Mouse (Mus musculus) frontal cortex, postnatal 36 days (tissue): ENCODE measurements around the gene Srgap1.
"Not testable (repeated sequence)": the region's sequence is repeated elsewhere in the genome, so short reads cannot be mapped to it uniquely, and the experiment has no call there.

Experiments used
- DNase-seq, 2 experiments: peaks; one replicate each; pipeline ENCODE4 v3.0.0; 2022; ENCODE audit warnings: low spot score in 2 of 2

Srgap1 gene

DNA sequence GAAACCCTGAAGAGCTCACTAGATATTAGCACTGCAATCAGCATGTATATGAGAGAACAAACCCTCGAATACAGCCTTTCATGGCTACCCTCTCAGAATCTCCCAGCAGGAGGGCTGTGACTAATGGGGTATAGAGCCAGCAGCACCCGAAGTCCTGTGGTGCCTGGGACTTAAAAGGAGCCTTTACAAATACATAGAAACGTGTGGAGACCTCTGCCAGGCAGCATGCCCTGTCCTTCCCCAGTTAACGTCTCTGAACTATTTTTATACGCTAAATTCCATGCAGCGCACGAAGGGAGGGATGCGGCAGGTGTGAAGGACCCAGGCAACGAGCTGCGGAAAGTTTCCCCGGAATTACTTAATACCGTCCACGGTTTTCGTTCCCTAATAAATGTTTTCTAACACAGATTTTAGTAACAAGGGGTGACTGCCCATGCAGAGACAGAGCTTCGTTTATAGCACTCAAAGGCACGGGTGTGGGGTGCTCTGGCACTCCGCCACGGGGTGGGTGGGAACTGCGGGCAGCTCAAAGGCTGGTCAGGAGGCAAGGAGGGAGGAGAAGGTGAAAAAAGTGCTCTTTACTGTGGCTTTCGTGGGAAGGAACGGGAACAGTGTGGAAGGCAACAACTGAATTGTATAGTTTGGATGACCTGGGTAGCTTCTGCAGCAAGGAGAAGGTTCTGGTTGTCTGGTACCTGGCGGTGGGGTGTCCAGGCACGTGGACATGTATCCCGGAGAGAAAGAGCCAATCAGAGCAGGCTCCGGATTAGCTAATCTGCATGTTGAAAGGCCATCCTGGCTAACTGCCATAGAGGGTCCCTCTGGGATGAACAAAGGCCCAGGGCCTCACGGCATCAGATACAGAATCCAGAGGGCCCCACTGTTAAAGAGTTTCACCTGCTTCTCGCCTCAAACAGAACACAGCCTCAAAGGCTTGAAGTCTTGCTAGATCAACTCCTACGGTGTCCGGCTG, 216.5 kb downstream of the Srgap1 start:
- DNase-seq = no peak

DNA sequence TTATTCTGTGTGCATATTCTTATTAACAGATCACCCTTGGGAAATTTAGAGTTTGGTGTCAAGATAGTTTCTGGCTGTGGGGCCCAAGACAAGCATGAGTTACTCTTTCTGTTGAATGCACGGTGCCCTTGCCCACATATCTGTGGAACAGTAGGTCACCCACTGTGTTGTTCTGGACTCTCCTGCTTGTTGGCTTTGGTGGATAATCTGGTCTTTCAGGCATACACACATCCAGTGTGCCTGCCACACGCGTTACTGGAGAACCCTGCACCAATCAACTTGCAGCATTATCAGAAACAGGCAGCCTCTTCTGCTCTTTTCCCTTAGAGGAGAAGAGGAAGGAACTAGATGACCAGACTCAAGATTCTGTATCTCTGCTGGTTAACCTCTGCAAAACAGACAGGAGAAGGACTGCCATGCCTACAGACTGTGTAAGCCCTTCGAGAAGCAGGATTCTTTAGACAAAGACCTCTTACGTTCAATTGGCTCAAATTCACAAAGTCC, 217.3 kb downstream of the Srgap1 start:
- DNase-seq = no peak

DNA sequence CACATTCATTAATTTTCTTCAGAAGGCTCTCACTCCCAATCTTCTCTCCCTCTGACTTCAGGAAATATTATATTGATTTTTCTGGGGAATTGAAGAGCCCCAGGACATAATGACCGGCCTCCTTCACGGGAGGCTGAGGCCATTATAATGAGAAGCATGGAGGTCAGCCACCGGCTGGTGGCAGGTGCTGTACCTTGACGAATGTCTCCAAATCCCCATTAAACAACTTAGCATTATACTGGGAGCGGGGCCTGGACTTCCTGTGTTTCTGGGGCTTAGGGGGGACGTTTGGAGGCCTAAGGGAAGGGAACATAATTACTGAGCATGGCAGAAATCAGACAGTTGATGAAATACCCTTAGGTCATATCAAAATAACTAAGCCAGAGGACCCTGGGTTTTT, 218.1 kb downstream of the Srgap1 start:
- DNase-seq = no peak

DNA sequence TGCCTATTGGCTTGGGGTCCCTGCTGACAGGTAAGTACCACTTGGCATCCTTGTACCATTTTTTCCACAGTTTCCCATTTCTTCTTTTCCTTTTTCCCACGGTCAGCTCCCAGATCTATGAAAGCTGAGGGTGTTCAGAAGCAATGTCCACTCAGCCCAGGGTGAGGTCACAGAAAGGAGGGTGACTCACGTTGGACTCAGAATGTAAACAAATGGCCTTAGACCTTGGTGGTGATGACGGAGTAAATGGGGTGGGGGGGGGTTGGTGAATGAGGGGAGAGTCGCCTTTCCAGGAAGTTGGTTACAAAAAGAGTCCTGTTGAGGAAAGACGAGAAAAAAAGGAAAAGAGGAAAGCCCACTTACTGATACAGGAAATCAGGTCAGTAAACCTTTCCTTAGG, 224.4 kb downstream of the Srgap1 start:
- no peak for DNase-seq

DNA sequence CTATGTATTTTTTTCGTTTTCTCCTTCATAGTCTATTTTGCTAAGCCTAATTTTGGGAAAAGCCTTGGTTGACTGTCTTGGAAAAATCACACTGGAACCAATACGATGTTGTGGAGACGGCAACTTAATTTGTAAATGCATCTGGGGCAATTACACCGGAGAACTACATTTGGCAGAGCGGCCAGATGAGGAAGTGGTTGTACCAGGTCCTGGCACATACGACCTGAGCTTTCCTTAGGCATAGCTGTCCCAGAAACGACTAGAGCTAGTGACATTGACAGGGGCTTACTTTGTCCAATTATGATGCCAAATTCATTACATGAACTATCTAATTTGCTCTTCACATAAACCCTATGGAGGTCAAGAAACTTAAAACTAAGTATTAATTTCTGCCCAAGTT, 226.3 kb downstream of the Srgap1 start:
- DNase-seq = no peak

DNA sequence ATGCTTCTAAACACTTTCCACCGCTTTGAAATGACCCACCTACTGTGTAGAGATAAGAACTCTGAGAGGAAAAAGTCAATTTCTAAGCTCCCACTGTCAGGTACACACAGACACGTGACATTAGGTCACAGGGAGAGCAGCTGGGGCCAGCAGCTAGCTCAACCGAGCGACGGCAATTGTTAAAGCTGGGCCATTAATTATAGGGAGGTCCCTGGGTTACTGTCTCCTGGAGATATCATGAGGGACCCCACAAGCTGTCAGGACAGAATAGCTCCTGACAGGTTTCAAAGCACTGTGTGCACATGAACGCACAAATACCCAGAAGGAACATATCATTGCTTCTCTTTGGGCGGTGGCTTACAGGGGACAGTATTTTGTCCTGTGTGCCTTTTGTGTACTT, 229.1 kb downstream of the Srgap1 start:
- DNase-seq = no peak

DNA sequence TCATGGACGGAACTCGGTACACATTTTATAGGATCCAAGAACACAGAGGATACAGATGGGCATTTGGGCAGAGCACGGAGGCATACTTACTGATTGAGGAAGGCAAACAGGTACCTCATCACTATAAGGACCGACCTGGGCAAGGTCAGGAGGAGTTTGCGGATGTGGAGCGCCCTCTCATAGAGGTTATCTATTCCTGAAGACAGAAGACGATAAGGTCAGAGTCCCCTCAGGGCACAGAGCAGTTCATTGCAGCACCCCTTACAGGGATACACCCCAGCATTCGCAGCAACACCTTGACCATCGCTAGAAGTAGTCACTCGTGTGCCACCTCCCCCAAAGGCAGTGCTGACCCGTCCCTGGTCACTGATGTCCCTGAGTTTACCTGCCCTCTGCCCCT, 239.3 kb downstream of the Srgap1 start:
- DNase-seq = no peak

DNA sequence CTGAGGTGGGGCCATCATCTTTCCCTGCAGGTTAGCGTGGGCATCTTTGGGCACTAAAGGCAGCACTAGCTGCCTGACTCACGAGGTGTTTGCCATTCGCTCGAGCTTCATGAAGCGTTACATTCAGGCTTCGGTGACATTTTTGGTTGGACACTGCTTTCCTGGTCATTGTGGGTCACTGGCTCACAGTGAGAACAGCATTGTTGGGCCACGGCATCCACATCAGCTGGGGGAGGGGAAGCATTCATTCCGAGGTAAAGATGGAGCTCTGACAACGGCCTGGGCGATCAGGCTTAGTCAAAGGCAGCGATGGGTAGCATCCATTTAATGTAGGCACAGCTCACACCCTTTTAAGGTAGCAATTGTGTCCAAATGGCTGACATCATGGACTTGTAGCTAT, 240.3 kb downstream of the Srgap1 start:
- no peak for DNase-seq

DNA sequence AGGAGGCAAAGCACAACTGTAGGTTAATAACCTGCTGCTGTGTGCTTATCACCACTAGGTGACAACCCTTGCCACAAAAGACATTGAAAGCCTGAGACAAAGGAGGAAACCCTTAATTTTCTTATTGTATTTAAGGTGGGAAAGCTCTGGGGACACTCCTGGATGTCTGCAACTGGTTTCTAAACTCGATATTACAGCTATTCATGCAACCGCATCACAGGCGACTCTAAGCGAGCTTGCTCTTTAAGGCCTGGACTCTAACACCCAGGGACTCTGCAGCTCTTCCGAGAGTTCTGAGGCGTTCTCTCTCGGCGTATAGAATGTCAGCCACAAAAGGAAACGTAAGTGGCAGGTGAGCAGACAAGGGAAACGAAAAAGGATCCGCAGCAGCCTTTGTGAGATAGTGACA, 241.2 kb downstream of the Srgap1 start:
- no peak for DNase-seq

DNA sequence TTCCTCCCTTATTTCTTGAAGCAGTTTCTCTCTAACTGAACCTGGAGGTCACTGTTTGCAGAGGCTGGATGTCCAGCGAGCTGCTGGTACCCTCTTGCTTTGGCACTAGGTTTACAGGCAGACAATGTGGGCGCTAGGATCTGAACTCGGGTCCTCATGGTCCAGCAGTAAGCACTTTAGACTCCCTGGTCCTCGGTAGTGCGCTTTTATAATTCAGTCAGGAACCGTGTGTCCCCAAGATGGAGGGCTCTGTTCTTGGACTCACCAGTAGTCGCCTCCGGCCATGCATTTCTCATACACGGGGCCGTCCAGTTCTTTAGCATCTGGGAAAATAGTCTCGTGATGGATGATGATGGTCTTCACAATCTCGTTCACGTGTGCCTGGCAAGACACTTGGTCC, 242.6 kb downstream of the Srgap1 start:
- no peak for DNase-seq

DNA sequence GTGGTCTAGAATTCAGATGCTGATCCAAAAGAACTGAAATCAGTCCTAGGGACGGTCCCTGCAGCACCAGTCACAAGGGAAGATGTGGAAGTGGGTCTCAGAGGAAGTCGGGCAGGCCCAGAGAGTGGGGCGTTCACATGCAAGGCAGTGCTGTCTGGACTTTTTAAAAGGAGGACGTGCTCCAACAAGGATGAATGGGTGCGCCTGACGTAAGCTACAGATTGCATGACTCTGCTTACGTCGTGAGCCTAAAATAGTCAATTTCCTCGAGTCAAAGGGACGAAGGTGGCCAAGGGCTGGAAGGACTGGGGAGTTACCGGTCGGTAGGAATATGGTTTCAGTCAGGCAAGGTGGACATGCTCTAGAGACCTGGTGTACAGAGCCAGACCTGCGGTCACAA, 247.1 kb downstream of the Srgap1 start:
- no peak for DNase-seq

DNA sequence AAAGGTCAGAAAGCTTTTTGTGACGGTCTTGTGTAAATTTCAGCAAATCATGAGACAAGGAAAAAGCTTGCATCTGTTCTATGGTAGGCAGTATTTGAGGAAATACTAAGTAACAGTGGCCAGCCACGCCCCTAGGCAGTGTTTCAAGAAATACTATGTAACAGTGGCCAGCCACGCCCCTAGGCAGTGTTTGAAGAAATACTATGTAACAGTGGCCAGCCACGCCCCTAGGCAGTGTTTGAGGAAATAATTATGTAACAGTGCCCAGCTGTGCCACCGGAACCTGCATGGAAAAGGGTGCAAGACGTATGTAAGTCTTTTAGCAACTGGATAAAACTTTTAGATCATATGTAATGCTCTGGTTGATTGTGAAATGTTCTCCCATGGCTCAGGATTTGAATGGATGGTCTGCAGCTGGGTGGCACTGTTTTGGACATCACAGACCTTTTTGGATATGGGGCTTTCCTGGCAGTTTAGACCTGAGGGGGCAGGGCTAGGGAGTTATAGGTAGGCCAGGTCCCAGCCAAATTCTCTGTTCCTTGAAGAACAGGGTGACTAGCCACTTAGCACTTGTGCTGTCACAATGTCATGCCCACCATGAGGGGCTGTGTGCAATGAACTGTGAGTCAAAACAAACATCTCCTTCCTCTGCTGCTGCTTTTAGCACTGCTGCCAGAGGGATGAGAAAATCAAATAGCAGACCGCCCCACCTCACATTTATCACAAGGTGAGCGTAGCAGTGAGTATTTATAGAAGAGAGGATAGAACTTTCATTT, 250.9 kb downstream of the Srgap1 start:
- no peak for DNase-seq

DNA sequence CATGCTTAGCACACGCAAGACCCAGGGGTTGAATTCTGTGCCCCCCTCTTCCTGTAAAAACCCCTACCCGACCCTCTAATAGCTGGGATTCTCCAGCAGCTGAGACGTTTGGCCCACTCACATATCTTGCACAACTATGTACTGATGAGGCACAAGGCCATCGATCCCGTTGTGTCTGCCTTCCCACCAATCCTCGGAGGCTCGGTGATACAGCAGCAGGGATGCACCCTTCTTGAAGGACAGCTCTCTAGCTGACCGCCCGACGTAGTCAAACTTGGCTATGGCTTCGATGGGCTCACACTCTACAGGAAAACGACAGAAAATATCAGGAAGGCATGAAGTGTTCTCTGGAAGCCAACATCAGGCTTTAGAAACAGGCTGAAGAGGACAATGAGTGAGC, 252.6 kb downstream of the Srgap1 start:
- DNase-seq = no peak

DNA sequence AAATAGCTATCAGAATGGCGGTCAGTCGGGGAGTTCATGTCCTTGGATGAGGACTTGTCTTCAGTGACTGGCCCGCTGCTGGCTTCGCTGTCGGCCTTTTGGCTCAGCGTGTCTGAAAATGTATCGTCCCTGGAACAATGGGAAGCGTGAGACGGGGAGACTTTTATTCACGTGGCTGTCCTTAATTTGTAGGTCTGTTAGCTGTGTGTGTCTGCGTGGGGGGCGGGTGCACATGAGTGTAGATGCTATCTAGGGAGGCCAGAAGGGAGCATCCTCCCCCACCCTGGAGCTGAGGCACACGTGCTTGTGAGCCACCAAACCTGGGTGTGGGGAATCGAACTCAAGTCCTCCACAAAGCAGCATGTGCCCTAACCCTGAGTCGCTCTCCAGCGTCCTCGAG, 254.5 kb downstream of the Srgap1 start:
- DNase-seq = no peak

DNA sequence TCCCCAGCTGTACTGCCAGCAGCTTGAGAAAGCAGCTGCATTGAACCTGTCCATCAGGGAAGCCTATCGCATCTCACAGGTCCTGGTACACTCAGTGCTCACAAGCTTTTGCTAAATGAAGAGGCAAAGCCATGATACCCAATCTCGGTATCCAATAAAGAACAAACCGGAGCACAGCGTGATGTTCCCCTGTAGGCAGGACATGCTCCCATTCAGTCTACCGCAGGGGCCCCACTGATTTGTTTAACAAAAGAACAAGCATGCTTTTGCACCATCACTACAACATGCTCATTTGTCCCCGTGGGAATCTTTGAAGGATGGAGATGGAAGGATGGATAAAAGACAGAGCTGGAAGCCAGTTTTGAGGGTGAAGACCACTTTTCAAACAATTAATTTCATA, 257.0 kb downstream of the Srgap1 start:
- DNase-seq = no peak

DNA sequence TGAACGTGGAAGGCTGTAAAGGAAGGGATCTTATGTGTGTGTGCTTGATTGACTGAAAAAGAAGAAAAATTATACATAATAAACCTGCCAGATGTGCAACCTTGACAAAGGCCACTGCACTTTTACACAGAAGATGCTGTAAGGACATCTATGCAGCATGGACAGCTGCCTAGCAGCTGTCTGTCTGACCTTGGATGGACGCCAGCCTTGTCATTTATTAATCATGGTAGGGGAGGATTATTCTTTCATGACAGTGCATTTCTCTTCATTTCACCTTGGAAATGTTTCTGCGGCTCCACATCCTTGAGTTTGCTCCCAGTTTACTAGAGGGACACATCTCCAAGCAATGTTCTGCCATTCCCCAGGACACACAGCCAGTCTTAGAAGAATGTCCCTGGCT, 258.6 kb downstream of the Srgap1 start:
- no peak for DNase-seq

DNA sequence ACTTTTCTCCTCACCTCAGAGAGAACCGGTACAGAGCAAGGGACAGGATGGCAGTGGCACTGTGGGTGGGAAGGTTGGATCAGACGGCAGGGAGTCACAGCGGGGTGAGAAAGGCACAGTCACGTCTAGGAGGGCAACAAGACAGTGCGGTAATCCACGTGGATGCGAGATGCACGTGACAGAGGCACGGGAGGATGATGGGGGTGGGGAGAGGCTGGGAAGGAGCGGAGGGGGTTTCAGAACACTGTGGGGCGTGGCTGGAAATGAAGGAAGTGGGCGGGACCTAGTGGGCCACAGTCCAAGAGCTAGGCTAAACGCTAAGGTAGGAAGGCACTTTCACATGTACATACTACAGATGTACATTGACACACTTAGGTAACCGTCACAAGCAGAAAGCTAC, 266.0 kb downstream of the Srgap1 start:
- DNase-seq = no peak

DNA sequence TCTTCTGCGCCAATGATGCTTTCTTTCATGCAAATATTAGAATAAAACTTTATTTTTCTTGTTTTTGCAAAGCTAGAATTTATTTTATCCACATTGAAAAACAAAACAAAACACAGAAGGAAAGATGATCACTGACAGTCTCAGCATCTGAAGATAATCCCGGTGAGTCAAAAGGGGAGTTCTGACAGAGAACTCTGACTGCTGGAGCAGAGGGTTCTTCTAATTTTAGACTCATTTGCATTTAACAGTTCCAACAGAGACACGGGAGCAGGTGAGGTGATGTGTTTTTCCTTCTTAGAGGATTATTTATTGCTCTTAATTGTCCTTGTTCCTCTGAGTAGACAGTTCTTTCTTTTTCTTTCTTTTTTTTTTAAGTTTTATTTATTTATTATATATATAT, 271.1 kb downstream of the Srgap1 start:
- DNase-seq = no peak

DNA sequence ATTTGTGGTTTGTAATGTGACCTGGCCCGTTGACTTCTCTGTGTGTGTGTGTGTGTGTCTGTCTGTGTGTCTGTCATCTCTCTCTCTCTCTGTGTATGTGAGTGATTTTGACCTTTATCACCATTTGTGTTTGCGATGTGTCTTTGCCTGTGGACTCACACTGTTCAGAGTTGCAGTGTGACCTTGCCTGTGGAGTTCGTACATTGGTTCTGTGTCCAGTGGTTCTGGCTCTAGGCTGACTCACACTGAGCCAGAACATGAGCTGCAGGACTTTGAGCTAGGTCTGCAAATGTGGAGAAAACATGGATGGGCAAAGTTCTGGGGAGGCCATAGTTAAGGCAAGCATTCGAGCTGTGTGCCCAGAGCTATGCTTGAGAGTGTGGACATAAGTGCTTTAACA, 273.3 kb downstream of the Srgap1 start:
- DNase-seq = no peak

DNA sequence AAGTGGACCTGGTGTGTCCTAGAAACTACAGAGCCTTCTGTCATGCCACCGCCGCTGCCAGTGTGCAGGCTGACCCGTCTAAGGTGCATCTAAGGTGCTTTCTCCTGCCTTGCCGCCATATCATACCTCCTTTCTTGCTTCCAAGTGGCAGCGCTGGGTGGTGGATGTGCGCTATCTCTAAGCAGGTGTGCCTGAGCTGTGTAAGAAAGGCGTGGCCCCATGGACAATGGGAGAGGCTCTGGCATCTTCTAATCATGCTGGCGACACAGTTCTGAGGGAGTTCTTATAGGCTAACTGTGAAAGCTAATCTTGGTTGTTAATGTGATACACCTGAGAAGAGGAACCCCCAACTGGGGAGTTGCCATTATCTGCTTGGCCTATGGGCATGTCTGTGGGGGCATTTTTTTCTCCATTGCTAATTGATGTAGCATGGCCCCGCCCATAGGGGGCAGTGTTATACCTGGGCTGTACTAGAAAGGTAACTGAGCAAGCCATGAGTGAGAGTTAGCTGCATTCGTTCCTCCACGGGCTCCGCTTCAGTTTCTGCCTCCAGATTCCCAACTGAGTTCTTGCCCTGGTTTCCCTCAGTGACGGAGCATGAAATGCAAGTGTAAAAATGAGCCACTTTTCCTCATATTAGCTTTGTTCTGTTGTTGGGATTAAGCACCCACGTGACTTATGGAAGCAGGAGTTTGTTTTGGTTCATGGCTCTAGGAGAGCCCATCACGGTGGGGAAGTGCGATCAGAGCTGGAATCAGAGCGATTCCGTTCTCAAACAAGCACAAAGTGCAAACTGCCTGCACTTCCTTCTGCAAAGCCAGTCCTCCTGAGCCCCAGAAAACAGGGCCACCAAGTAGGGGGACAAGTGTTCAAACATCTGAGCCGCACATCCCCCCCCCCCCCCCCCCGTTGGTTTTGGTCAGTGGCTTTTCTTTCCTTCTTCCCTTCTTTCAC, 276.2 kb downstream of the Srgap1 start:
- peak in 1 of 2 experiments; percentile 9 for DNase-seq

DNA sequence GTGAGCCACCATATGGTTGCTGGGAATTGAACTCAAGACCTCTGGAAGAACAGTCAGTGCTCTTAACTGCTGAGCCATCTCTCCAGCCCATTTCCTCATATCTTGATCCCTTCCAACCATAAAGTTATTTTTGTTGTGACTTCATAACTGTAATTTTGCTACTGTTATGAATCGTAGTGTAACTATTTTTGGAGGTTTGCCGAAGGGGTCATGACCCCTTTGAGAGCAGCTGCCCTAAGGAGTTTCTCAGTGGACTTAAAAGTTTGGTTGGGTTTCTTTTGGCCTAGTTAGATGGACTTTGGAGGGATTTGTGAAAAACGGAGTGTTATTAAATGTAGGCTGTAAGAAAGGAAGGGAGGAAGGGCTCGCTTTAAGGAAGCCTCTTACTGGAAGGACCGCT, 277.4 kb downstream of the Srgap1 start:
- DNase-seq = no peak

DNA sequence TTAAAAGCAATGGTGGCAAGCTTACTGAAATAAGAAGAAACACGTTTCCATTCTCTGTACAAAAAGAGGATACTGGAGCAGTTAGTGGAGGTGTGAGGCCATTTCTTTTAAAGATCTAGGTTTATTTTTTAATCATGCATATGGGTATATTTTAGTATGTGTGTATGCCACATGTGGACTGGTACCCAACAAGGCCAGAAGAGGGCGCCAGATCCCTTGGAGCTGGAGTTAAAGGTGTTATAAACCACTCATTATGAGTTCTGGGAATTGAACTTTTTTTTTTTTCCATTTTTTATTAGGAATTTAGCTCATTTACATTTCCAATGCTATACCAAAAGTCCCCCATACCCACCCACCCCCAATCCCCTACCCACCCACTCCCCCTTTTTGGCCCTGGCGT, 279.8 kb downstream of the Srgap1 start:
- not testable (repeated sequence) for DNase-seq
